10 mouse cellular contexts compared by ENCODE assay signal in genomic region chrX:17590745-17591144, GRCm38 (mm10). TPM values are rescaled to one million over a fixed set of nuclear protein-coding genes. Genes with fewer than 3 reads are reported as not detected.
DNase-seq lines count a peak whose midpoint lies in the region; TF ChIP-seq lines count a peak whose summit lies in the region.
"Had no signal": no experiment of that assay in that cellular context is flagged by ENCODE, and none has a peak within 500 bp of the region (broad histone marks: within the 10 kb centered on the region; RNA-seq: fewer than 3 reads in every experiment).

No protein-coding gene starts in this region.

- TF ChIP-seq EP300 in heart, adult 2 months (IDR thresholded peaks at IDR 0.05; ENCODE audit: insufficient read depth, low read depth, low read length), result 0 out of 2 replicates have a peak, but pooled peaks have one; percentile 31

- no peaks in the 10 kb centered on the region for H3K27me3 ChIP-seq in heart, adult 2 months (ENCODE audit: control insufficient read depth, insufficient read depth, low read length)
- no peaks in the 10 kb centered on the region for H3K27me3 ChIP-seq in heart, embryonic 10.5 days (ENCODE audit: insufficient read depth, poor library complexity, severe bottlenecking)

- TF ChIP-seq POLR2A in heart, adult 2 months (IDR thresholded peaks at IDR 0.05; ENCODE audit: insufficient read depth, low read depth, low read length), result no peak

- H3K27ac ChIP-seq in heart, adult 2 months, result peak overlapping the region; percentile 34; the same call in 1 of the 2 replicates
- no peak overlapping the region for H3K27ac ChIP-seq in heart, embryonic 10.5 days
- H3K27ac ChIP-seq: liver, embryonic 14.5 days had no signal

- no peaks in the 10 kb centered on the region for H3K9me3 ChIP-seq in heart, embryonic 10.5 days
- H3K9me3 ChIP-seq: G1E had no signal

- no peak overlapping the region for H3K4me3 ChIP-seq in heart, adult 2 months
- no peak overlapping the region for H3K4me3 ChIP-seq in heart, embryonic 10.5 days

- WGBS in heart, adult 2 months, result 8% methylated on average over 1 of the region's 1 CpGs
- 19% methylated on average over 1 of the region's 1 CpGs for WGBS in heart, embryonic 10.5 days

- peak; percentile 28 to 68 for DNase-seq in heart, adult 2 months
- DNase-seq in heart, embryonic 10.5 days (ENCODE audit: low spot score), result no peak
- peak; percentile 3 for DNase-seq in 3134 (ENCODE audit: extremely low read depth, insufficient read length, low spot score)
- peak; percentile 36 to 54 for DNase-seq in adrenal gland, postnatal 36 days
- peak; percentile 12 for DNase-seq in gastrocnemius, postnatal 10 days
- peak; percentile 7 to 35 for DNase-seq in kidney, postnatal 4 days
- DNase-seq in right cerebral cortex, postnatal 36 days (ENCODE audit: low spot score in 2 of 2), result peak; percentile 23 to 24
- no peak for DNase-seq in embryo, embryonic 10.5 days (ENCODE audit: low spot score)

- no peak overlapping the region for H3K9ac ChIP-seq in heart, adult 2 months (ENCODE audit: low read depth, low read length)
- H3K9ac ChIP-seq: liver, embryonic 14.5 days had no signal

- no peaks in the 10 kb centered on the region for H3K36me3 ChIP-seq in heart, adult 2 months (ENCODE audit: control insufficient read depth, insufficient read depth, low read length)
- H3K36me3 ChIP-seq in heart, embryonic 10.5 days, result no peaks in the 10 kb centered on the region
- H3K36me3 ChIP-seq: G1E had no signal

- H3K4me1 ChIP-seq in heart, adult 2 months (ENCODE audit: control insufficient read depth, insufficient read depth, low read length), result peaks cover 1% of the 10 kb centered on the region; the same call in 1 of the 2 replicates
- no peaks in the 10 kb centered on the region for H3K4me1 ChIP-seq in heart, embryonic 10.5 days

- no peak for TF ChIP-seq CTCF in heart, adult 2 months (IDR thresholded peaks at IDR 0.05)

- H3K79me2 ChIP-seq in heart, adult 2 months (replicated peaks; ENCODE audit: control insufficient read depth, insufficient read depth, low read length), result no peaks in the 10 kb centered on the region

- intact Hi-C loops in heart, adult 2 months (cut with DNase I), result no loop called here

RNA-seq across cellular contexts. Expression of gene Fundc1, which starts 18.6 kb away (rescaled TPM):
- 10 to 100 TPM; 26.2 to 29.4 TPM for total RNA-seq in heart, adult 2 months (2021)
- polyA plus RNA-seq in heart, adult 2 months (2012; rRNA removed), result 12.7 and 22.5 TPM in 2 replicates
- polyA plus RNA-seq in heart, embryonic 10.5 days (2016; fragmentation: Nextera tagmentation; extraction: Ambion mirVana), result 32.2 and 39.0 TPM in 2 replicates
- 10 to 100 TPM; 45.0 to 66.1 TPM for total RNA-seq in adrenal gland, postnatal 36 days (2021)
- total RNA-seq in gastrocnemius, postnatal 10 days (2021), result 10 to 100 TPM; 23.7 TPM

Comparison
In these comparisons a context has a peak if more than half of its experiments do, and no peak if none do; other contexts are left out.
1. DNase-seq: peak in heart, adult 2 months (2 of 2), 3134 (single experiment), adrenal gland, postnatal 36 days (2 of 2), gastrocnemius, postnatal 10 days (single experiment), kidney, postnatal 4 days (2 of 2) and right cerebral cortex, postnatal 36 days (2 of 2); none in heart, embryonic 10.5 days (single experiment) and embryo, embryonic 10.5 days (single experiment).